Mouse (Mus musculus) midbrain, embryonic 10.5 days (tissue): Measurements from ENCODE around the gene Gm20929. TPM values are rescaled to one million over a fixed set of nuclear protein-coding genes. Genes with fewer than 3 reads are reported as not detected.
"Not testable (repeated sequence)": the region's sequence is repeated elsewhere in the genome, so short reads cannot be mapped to it uniquely, and the experiment has no call there.

ENCODE experiments used
- DNase-seq: peaks from one replicate; pipeline ENCODE4 v3.0.0-alpha.2; 2017; ENCODE audit warnings: low spot score
- H3K27ac ChIP-seq: fragments of 300-500 bp; sonication (generic); replicated peaks from 2 replicates; pipeline ENCODE4 v1.5.1; 2016; ENCODE audit warnings: mild to moderate bottlenecking
- H3K27me3 ChIP-seq: fragments of 300-500 bp; sonication (generic); 2 replicates; pipeline ENCODE4 v1.6.1; 2016; ENCODE audit warnings: low read depth, mild to moderate bottlenecking; ENCODE audit not compliant: poor library complexity, severe bottlenecking
- H3K36me3 ChIP-seq: fragments of 300-500 bp; sonication (generic); 2 replicates; pipeline ENCODE4 v1.6.1; 2016; ENCODE audit warnings: mild to moderate bottlenecking, moderate library complexity
- H3K4me1 ChIP-seq: fragments of 300-500 bp; sonication (generic); 2 replicates; pipeline ENCODE4 v1.6.1; 2016
- H3K4me3 ChIP-seq: fragments of 300-500 bp; sonication (generic); 2 replicates; pipeline ENCODE4 v1.5.1; 2016; ENCODE audit warnings: mild to moderate bottlenecking, moderate library complexity
- H3K9me3 ChIP-seq: fragments of 300-500 bp; sonication (generic); replicated peaks from 2 replicates; pipeline ENCODE4 v1.6.1; 2016; ENCODE audit warnings: mild to moderate bottlenecking
- WGBS: fragments of 180-500 bp; shearing (Covaris S2); methylation state at CpG from one replicate; pipeline ENCODE4 v1.1.7; 2016; 5-methylcytosine and 5-hydroxymethylcytosine counted together
- polyA plus RNA-seq: library from polyadenylated mRNA; unstranded; fragments of >200 nt; fragmentation: Nextera tagmentation; extraction: Ambion mirVana; gene quantifications from 2 replicates; pipeline ENCODE4 v1.2.1, GENCODE M21; 2016

The Gm20929 gene
- not detected in 2 replicates for polyA plus RNA-seq

DNA sequence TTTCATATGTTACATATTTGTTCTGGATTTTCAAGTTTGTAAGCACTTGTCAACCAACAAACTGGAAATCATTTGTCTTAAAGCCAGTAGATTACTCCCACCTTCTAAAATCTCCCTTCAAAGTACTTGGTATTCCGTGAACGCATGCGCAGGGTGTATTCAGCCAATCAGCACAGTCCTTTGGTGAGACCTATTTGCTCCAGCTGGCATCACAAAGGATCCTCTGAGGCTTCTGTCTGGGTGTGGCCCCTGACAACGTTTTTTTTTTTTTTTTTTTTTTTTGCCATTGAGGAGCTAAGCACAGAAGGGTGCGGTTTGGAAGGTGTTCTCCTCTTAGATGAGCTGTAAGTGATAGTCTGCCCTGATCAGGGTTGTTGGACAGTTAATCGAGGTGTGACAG lies at the start of gene Gm20929:
Gene Gm20929, plus strand, starts transcription at position 301 of the 400 bp plus-strand sequence.
- not testable (repeated sequence) for H3K9me3 ChIP-seq, H3K4me1 ChIP-seq, H3K27ac ChIP-seq, H3K27me3 ChIP-seq, H3K4me3 ChIP-seq, DNase-seq, H3K36me3 ChIP-seq
- WGBS, result no CpG with 5 or more reads among the region's 6 CpGs
